Mouse (Mus musculus): ENCODE data around the gene Pde7b. TPM values are rescaled to one million over a fixed set of nuclear protein-coding genes. Genes with fewer than 3 reads are reported as not detected.

Gene Pde7b
- total RNA-seq, 2 experiments from 2014 or later = 12.1 TPM

DNA sequence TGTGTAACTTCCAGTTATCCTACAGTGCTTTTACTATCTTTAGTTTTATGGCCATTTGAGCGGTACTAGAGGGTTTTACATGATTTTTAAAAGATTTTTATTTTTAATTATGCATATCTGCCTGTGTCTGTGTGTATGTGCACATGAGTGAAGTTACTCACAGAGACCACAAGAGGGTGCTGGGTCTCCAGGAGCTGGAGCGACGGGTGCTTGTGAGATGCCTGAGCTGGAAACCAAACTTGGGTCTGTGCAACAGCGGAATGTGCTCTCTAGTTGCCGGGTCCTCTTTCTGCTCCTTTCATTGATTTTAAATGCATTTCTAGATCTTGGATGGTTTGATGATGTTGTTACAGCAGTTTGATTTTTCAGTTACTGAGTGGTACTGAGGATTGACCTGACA, 352.8 kb downstream of the Pde7b start:
- DNase-seq (ENCODE audit: low spot score in 2 of 2) = no peak

DNA sequence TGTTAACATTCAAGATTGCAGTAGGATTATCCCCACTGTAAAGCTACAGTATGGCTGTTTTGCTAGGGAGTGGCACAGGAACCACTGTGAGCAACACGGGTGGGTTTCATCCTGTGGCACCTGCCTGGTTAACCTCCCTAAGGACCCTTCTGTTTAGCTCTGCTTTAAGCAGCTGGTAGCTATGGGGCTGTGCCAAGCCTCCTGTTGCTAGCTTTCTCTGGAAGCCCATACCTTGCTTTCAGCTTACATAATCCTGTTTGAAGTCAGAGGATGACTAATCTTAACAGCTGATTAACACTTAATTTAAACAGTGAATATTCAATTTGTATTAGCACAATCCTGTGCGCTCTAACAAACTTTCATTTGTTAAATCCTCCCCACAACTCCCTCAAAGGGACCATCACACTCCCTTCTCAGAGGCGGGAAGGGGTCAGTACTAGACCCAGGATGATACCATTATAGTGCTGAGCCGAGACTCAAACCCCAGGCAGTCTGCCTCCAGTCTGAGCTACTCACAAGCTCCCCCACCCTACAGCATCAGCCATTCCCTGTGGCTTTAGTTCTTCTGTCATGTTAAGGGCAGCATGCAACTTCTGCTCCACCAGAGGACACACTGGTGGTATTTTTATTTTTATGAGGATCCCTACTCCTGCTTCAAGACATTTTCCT, 362.3 kb downstream of the Pde7b start:
- no peak for DNase-seq (ENCODE audit: low spot score in 2 of 2)

DNA sequence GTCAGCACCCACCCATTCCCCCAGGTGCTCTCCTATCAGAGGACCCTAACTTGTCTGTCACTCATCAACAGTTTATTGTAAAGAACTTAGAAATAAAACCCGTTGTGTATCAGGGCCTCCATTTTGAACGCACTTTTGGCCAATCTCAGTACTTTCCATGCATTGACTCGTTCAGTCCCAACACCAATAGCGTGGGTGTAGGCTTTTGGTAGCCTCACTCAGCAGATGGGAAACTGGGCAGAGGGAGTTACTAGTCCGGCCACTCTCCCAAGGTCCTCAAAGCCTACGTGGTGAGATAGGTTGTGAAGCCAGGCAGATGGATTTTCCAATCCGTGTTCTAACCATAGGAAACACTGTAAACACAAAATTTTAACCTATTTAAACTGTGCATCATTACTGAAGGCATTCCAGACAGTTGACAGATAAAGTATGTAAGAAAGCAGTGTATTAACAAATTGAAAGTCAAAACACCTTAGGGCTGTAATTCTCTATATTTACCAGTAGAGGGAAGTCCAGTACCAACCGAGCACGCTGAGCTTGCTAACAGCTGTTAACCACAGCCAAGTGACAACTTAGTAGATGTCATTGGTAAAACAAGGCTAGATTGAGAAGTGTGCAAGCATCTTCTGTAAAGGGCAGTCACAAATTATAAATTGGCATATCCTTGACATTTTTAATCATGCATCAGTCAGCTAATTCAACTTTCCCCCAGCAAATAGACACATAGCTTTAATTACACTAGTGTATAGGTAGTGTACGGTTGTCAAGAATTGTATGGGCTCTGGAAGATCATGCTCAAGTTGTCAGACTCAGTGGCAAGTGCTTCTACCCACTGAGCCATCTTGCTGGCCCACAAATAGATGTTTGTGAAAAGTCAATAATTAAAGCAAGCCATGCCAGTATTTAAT, 363.1 kb downstream of the Pde7b start:
- DNase-seq (ENCODE audit: low spot score in 2 of 2) = no peak

DNA sequence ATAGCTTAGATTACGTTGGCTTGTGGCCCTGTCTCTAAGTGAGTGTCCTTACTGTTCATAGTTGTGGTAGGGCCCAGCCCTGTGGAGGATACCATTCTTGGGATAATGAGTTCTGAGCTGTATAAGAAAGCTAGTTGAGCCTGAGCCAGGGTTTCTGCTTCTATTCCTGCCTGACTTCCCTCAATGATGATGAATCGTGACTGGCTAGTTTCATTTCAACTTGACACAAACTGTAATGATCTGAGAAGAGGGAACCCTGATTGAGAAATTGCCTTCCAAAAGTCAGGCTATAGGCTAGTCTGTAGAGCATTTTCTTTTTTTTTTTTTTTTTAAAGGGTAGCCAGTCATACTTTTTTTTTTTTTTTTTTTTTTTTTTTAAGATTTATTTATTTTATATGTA, 376.0 kb downstream of the Pde7b start:
- DNase-seq (ENCODE audit: low spot score in 2 of 2) = no peak

Other genes with a start within 250 kb of the Pde7b start
- gene Ahi1, start 227.5 kb upstream of the Pde7b start, total RNA-seq (2021) = 100 to 1,000 TPM; 213 to 240 TPM

All from layer of hippocampus, postnatal 10 days (tissue).